Mouse (Mus musculus) myocyte (in vitro differentiated cells): ENCODE results near the gene Zbtb24.

Experiments used
- CEBPB ChIP-seq: IDR thresholded peaks from 2 replicates; pipeline ENCODE4 v1.6.1; 2011; ENCODE audit warnings: mild to moderate bottlenecking, moderate library complexity; ENCODE audit not compliant: poor library complexity, insufficient read depth, severe bottlenecking
- E2F4 ChIP-seq: IDR thresholded peaks from one replicate; pipeline ENCODE4 v1.6.1; 2011; ENCODE audit warnings: mild to moderate bottlenecking, control low read depth, moderate library complexity; ENCODE audit not compliant: insufficient read depth
- MAX ChIP-seq: IDR thresholded peaks from one replicate; pipeline ENCODE4 v1.6.1; 2011; ENCODE audit warnings: low read depth, mild to moderate bottlenecking, control low read depth
- MYOD1 ChIP-seq, 3 experiments: IDR thresholded peaks; one replicate each; pipeline ENCODE4 v1.6.1; 2011; ENCODE audit warnings: control low read depth in 2 of 3, low read depth in 2 of 3, mild to moderate bottlenecking in 2 of 3, moderate library complexity in 1 of 3; ENCODE audit not compliant: insufficient read length in 2 of 3, control insufficient read depth in 1 of 3
- MYOG ChIP-seq, 3 experiments: IDR thresholded peaks; one replicate each; pipeline ENCODE4 v1.6.1; 2011; ENCODE audit warnings: control low read depth in 2 of 3, low read depth in 2 of 3, mild to moderate bottlenecking in 2 of 3; ENCODE audit not compliant: insufficient read length in 2 of 3, control insufficient read depth in 1 of 3, insufficient read depth in 1 of 3
- POLR2A ChIP-seq: IDR thresholded peaks from one replicate; pipeline ENCODE4 v1.6.1; 2011; ENCODE audit warnings: low read depth, mild to moderate bottlenecking, control low read depth, moderate library complexity; ENCODE audit not compliant: insufficient read length
- POLR2AphosphoS2 ChIP-seq: IDR thresholded peaks from one replicate; pipeline ENCODE4 v1.6.1; 2011; ENCODE audit warnings: low read depth, control low read depth; ENCODE audit not compliant: insufficient read length
- SRF ChIP-seq: IDR thresholded peaks from one replicate; pipeline ENCODE4 v1.6.1; 2011; ENCODE audit warnings: low read depth; ENCODE audit not compliant: control insufficient read depth, insufficient read length
- TCF12 ChIP-seq: IDR thresholded peaks from one replicate; pipeline ENCODE4 v1.6.1; 2011; ENCODE audit warnings: mild to moderate bottlenecking, control low read depth; ENCODE audit not compliant: poor library complexity, insufficient read depth, severe bottlenecking
- TCF3 ChIP-seq: IDR thresholded peaks from one replicate; pipeline ENCODE4 v1.6.1; 2011; ENCODE audit warnings: low read depth, control low read depth; ENCODE audit not compliant: insufficient read length
- USF1 ChIP-seq: IDR thresholded peaks from one replicate; pipeline ENCODE4 v1.6.1; 2011; ENCODE audit warnings: low read depth, mild to moderate bottlenecking, control low read depth, moderate library complexity

DNA sequence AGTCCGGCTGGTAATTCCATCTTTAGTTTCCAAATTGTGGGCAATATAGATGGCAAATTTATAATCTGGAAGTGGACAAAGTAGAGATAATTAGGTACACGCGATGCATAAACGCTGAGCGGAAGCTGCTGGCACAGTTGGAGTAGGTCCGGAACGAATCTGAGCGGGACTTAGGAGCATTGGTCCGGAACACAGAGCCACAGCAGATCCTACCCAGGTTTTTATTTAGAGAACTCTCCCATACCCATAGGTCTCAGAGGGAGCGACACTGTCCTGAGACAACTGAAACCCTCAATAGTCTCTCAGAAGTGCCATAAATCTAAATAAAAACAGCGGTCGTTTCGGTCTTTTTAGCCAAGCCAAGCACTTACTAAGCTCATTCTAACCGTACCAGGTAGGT lies 499 bp upstream of the Zbtb24 start:
- TF ChIP-seq POLR2A (no peak), MAX (no peak), MYOG (IDR thresholded peaks at IDR 0.05; ENCODE audit: control insufficient read depth in 1 of 3, insufficient read depth in 1 of 3, insufficient read length in 2 of 3, low read depth in 2 of 3) (no peak), SRF (no peak), POLR2AphosphoS2 (no peak), E2F4 (no peak), MYOD1 (IDR thresholded peaks at IDR 0.05; ENCODE audit: control insufficient read depth in 1 of 3, insufficient read length in 2 of 3, low read depth in 2 of 3) (no peak), USF1 (no peak), CEBPB (no peak), TCF12 (no peak), TCF3 (no peak)
